Mouse (Mus musculus) c-Kit-positive CD71-negative TER-119-negative erythroid progenitor cells, embryonic 14.5 days (primary cell): Measurements from ENCODE around the gene Cntrl.

Source experiments
- DNase-seq: peaks from one replicate; pipeline ENCODE4 v3.0.0-alpha.2; 2013; ENCODE audit warnings: low read depth

Gene Cntrl

GRCm38 (mm10) chr2:35131491-35131890 lies 22.2 kb downstream of the Cntrl start:
- DNase-seq = no peak

- DNase-seq = peak; percentile 91
Measured at GRCm38 (mm10) chr2:35131991-35132661, 22.8 kb downstream of the Cntrl start.

GRCm38 (mm10) chr2:35132662-35133055 lies 23.4 kb downstream of the Cntrl start:
- DNase-seq = no peak

- DNase-seq = no peak
Measured at GRCm38 (mm10) chr2:35133891-35134290, 24.6 kb downstream of the Cntrl start.

GRCm38 (mm10) chr2:35138576-35138975 lies 29.3 kb downstream of the Cntrl start:
- DNase-seq = no peak

GRCm38 (mm10) chr2:35141673-35142072 lies 32.4 kb downstream of the Cntrl start:
- no peak for DNase-seq

GRCm38 (mm10) chr2:35148806-35149205 lies 39.5 kb downstream of the Cntrl start:
- DNase-seq = no peak

GRCm38 (mm10) chr2:35151303-35151882 lies 42.1 kb downstream of the Cntrl start:
- no peak for DNase-seq

GRCm38 (mm10) chr2:35153179-35153578 lies 43.9 kb downstream of the Cntrl start:
- no peak for DNase-seq

GRCm38 (mm10) chr2:35153844-35154554 lies 44.7 kb downstream of the Cntrl start:
- no peak for DNase-seq

- no peak for DNase-seq
Measured at GRCm38 (mm10) chr2:35156985-35157384, 47.7 kb downstream of the Cntrl start.

GRCm38 (mm10) chr2:35157836-35158235 lies 48.5 kb downstream of the Cntrl start:
- no peak for DNase-seq

GRCm38 (mm10) chr2:35158358-35158757 lies 49.1 kb downstream of the Cntrl start:
- no peak for DNase-seq

GRCm38 (mm10) chr2:35160206-35160605 lies 50.9 kb downstream of the Cntrl start:
- DNase-seq = peak; percentile 19

GRCm38 (mm10) chr2:35161846-35162488 lies 52.7 kb downstream of the Cntrl start:
- DNase-seq = no peak

GRCm38 (mm10) chr2:35163396-35163795 lies 54.1 kb downstream of the Cntrl start:
- DNase-seq = no peak

- DNase-seq = no peak
Measured at GRCm38 (mm10) chr2:35165416-35165815, 56.1 kb downstream of the Cntrl start.

GRCm38 (mm10) chr2:35166816-35167215 lies 57.5 kb downstream of the Cntrl start:
- no peak for DNase-seq

- DNase-seq = no peak
Measured at GRCm38 (mm10) chr2:35169452-35169851, 60.2 kb downstream of the Cntrl start.

GRCm38 (mm10) chr2:35171341-35171861 lies 62.1 kb downstream of the Cntrl start:
- no peak for DNase-seq

- DNase-seq = no peak
Measured at GRCm38 (mm10) chr2:35172246-35172645, 63.0 kb downstream of the Cntrl start.

- DNase-seq = no peak
Measured at GRCm38 (mm10) chr2:35173666-35174065, 64.4 kb downstream of the Cntrl start.

- no peak for DNase-seq
Measured at GRCm38 (mm10) chr2:35174100-35174499, 64.8 kb downstream of the Cntrl start.
